Mouse (Mus musculus): ENCODE measurements at regions not wholly inside any gene's neighbourhood (a gene's known extent, or its start where the extent isn't known, plus 50 kb on each side); places are given as distances from the start of the nearest gene placed in this dataset.

DNA sequence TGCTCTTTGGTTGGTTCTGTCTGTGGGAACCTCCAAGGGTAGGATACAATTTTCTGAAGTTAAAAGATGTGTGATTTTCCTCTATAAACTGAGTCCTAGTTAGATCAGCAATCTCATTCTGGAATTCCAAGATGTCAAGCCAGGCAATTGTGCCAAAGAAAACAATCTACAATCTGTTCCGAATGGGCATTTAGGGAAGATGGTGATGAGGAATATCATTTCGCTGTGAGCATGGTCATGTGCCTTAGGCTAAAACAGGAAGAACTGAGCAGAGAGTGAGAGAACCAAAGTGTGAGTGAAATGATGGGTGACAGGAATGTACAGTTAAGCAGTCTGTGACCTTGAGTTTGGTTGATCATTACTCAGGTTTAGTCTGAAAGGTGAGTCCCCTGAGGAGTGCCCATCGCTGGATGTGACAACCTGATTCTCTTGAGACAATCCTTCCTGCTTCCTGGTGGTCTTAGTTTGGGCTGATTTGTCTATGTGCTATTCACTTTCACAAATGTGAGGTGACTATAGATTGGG, 504.1 kb downstream of the Btbd3 start:
- no peak for TF ChIP-seq CTCF (IDR thresholded peaks at IDR 0.05; ENCODE audit: low read depth)
- no peak for TF ChIP-seq EP300 (IDR thresholded peaks at IDR 0.05; ENCODE audit: low read depth)

Measured in liver, postnatal 0 days (tissue).